Mouse (Mus musculus) hindbrain, embryonic 10.5 days (tissue): ENCODE results near the gene Kpna1. TPM values are rescaled to one million over a fixed set of nuclear protein-coding genes. Genes with fewer than 3 reads are reported as not detected.
"Not testable (repeated sequence)": the region's sequence is repeated elsewhere in the genome, so short reads cannot be mapped to it uniquely, and the experiment has no call there.

Source experiments
- DNase-seq: peaks from one replicate; pipeline ENCODE4 v3.0.0-alpha.2; 2017; ENCODE audit warnings: low spot score
- H3K27ac ChIP-seq: fragments of 300-500 bp; sonication (generic); 2 replicates; pipeline ENCODE4 v1.5.1; 2016; ENCODE audit warnings: mild to moderate bottlenecking, moderate library complexity
- H3K27me3 ChIP-seq: fragments of 300-500 bp; sonication (generic); 2 replicates; pipeline ENCODE4 v1.6.1; 2016; ENCODE audit warnings: mild to moderate bottlenecking; ENCODE audit not compliant: poor library complexity, insufficient read depth, severe bottlenecking
- H3K36me3 ChIP-seq: fragments of 300-500 bp; sonication (generic); 2 replicates; pipeline ENCODE4 v1.6.1; 2016; ENCODE audit warnings: mild to moderate bottlenecking, moderate library complexity
- H3K4me1 ChIP-seq: fragments of 300-500 bp; sonication (generic); replicated peaks from 2 replicates; pipeline ENCODE4 v1.6.1; 2016; ENCODE audit warnings: mild to moderate bottlenecking
- H3K4me3 ChIP-seq: fragments of 300-500 bp; sonication (generic); 2 replicates; pipeline ENCODE4 v1.5.1; 2016; ENCODE audit warnings: mild to moderate bottlenecking, moderate library complexity
- H3K9me3 ChIP-seq: fragments of 300-500 bp; sonication (generic); 2 replicates; pipeline ENCODE4 v1.6.1; 2016; ENCODE audit warnings: mild to moderate bottlenecking, moderate library complexity
- WGBS: fragments of 180-500 bp; shearing (Covaris S2); methylation state at CpG from one replicate; pipeline ENCODE4 v1.1.7; 2016; 5-methylcytosine and 5-hydroxymethylcytosine counted together
- polyA plus RNA-seq: library from polyadenylated mRNA; unstranded; fragments of >200 nt; fragmentation: Nextera tagmentation; extraction: Ambion mirVana; gene quantifications from 2 replicates; pipeline ENCODE4 v1.2.1, GENCODE M21; 2016

The Kpna1 gene
- polyA plus RNA-seq, 1 experiment from 2014 or later, result 65.8 TPM

- Histone ChIP-seq H3K27me3 (no peaks in the 10 kb centered on the region), H3K4me3 (no peak overlapping the region), H3K9me3 (no peaks in the 10 kb centered on the region), H3K27ac (no peak overlapping the region), H3K36me3 (peaks cover 61% of the 10 kb centered on the region), H3K4me1 (no peaks in the 10 kb centered on the region)
- DNase-seq, result no peak
- 94% methylated on average over 1 of the region's 1 CpGs for WGBS
Observed at GRCm38 (mm10) chr16:36016335-36016734, 37.8 kb downstream of the Kpna1 start.

GRCm38 (mm10) chr16:36028120-36028519 lies 49.6 kb downstream of the Kpna1 start:
- H3K4me1 ChIP-seq, H3K27ac ChIP-seq, H3K4me3 ChIP-seq, DNase-seq, H3K27me3 ChIP-seq, H3K9me3 ChIP-seq: not testable (repeated sequence)
- WGBS, result 80% methylated on average over 2 of the region's 2 CpGs
- H3K36me3 ChIP-seq, result peaks cover 76% of the 10 kb centered on the region

- Histone ChIP-seq H3K36me3 (peaks cover 43% of the 10 kb centered on the region), H3K27me3 (no peaks in the 10 kb centered on the region), H3K4me1 (peaks cover 21% of the 10 kb centered on the region), H3K4me3 (peak within 1 kb of the TSS; percentile 75), H3K27ac (peak within 1 kb of the TSS; percentile 89), H3K9me3 (no peaks in the 10 kb centered on the region)
- peak; percentile 90 for DNase-seq
- WGBS, result 3% methylated on average over 39 of the region's 39 CpGs
Observed at GRCm38 (mm10) chr16:36040640-36041624, 62.4 kb downstream of the Kpna1 start, which contains the start of gene Wdr5b. Gene Wdr5b, plus strand, starts transcription at chr16:36041190.

- H3K4me3 ChIP-seq, result peak overlapping the region; percentile 75
- WGBS, result 36% methylated on average over 11 of the region's 11 CpGs
- H3K4me1 ChIP-seq, result peaks cover 21% of the 10 kb centered on the region
- no peaks in the 10 kb centered on the region for H3K27me3 ChIP-seq
- peaks cover 46% of the 10 kb centered on the region for H3K36me3 ChIP-seq
- peak overlapping the region; percentile 89 for H3K27ac ChIP-seq
- no peaks in the 10 kb centered on the region for H3K9me3 ChIP-seq
- DNase-seq, result no peak
Observed at GRCm38 (mm10) chr16:36041625-36042020, 63.1 kb downstream of the Kpna1 start.

GRCm38 (mm10) chr16:36043073-36043472 lies 64.5 kb downstream of the Kpna1 start:
- no peak for DNase-seq
- no peaks in the 10 kb centered on the region for H3K27me3 ChIP-seq
- H3K4me3 ChIP-seq, result no peak overlapping the region
- no peaks in the 10 kb centered on the region for H3K9me3 ChIP-seq
- H3K4me1 ChIP-seq, result peaks cover 21% of the 10 kb centered on the region
- H3K36me3 ChIP-seq, result peaks cover 55% of the 10 kb centered on the region
- no peak overlapping the region for H3K27ac ChIP-seq
- 87% methylated on average over 10 of the region's 10 CpGs for WGBS

DNA sequence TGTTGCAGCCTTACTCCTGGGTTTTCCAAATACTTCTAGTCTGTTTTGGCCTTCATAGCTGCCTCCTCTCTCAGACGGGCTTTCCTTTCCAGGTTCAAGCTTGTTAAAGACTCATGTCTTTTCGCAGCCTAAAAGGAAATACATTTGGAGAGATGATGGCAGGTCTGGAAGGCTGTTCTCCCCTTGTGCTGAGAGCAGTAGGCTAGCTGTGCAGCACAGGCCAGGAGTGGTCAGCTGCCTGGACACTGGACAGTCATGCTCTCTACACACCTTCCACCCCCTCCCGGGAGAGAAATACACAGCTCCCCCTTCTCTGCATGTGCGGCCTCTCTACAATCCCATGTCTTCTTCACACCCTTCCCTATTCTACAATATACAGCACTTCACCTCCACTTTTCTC lies 65.4 kb downstream of the Kpna1 start:
- H3K27me3 ChIP-seq, result no peaks in the 10 kb centered on the region
- peaks cover 63% of the 10 kb centered on the region for H3K36me3 ChIP-seq
- WGBS, result 91% methylated on average over 4 of the region's 4 CpGs
- DNase-seq, result no peak
- H3K27ac ChIP-seq, result no peak overlapping the region
- no peaks in the 10 kb centered on the region for H3K9me3 ChIP-seq
- H3K4me3 ChIP-seq, result no peak overlapping the region
- H3K4me1 ChIP-seq, result peaks cover 21% of the 10 kb centered on the region

GRCm38 (mm10) chr16:36047538-36047937 lies 69.0 kb downstream of the Kpna1 start:
- Histone ChIP-seq H3K36me3 (peaks cover 99% of the 10 kb centered on the region), H3K27me3 (no peaks in the 10 kb centered on the region), H3K4me3 (no peak overlapping the region), H3K4me1 (peaks cover 6% of the 10 kb centered on the region), H3K9me3 (no peaks in the 10 kb centered on the region), H3K27ac (no peak overlapping the region)
- WGBS, result 87% methylated on average over 4 of the region's 4 CpGs
- DNase-seq, result no peak

- Histone ChIP-seq H3K9me3 (no peaks in the 10 kb centered on the region), H3K4me3 (no peak overlapping the region), H3K27me3 (no peaks in the 10 kb centered on the region), H3K27ac (no peak overlapping the region), H3K4me1 (no peaks in the 10 kb centered on the region), H3K36me3 (peaks cover 93% of the 10 kb centered on the region)
- WGBS, result 88% methylated on average over 6 of the region's 6 CpGs
- no peak for DNase-seq
Observed at GRCm38 (mm10) chr16:36051491-36051890, 72.9 kb downstream of the Kpna1 start.

GRCm38 (mm10) chr16:36053524-36054275 lies 75.2 kb downstream of the Kpna1 start:
- Histone ChIP-seq H3K4me3 (no peak overlapping the region), H3K27me3 (no peaks in the 10 kb centered on the region), H3K36me3 (peaks cover 77% of the 10 kb centered on the region), H3K9me3 (no peaks in the 10 kb centered on the region), H3K4me1 (peaks cover 3% of the 10 kb centered on the region; the same call in 1 of the 2 replicates), H3K27ac (no peak overlapping the region)
- WGBS, result 90% methylated on average over 6 of the region's 6 CpGs
- DNase-seq, result no peak

DNA sequence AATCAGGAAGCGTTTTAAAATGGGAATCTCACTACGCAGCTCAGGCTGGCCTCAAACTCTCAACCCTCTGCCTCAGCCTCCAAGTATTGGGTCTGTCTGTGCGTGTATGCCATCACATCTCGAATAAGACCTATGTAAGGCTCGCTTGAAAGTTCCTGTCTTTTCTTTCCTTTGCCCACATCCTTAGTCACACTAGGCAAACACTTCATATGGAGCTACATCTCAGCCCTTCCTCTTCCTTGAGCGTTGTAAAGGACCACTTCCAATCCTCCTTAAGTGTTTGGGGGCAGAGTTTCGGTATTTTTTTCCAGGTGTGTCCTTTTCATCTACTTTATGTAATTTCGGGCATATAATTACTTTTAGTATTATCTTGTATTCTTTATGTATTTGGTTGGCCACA lies 76.4 kb downstream of the Kpna1 start:
- Histone ChIP-seq H3K4me1 (peaks cover 3% of the 10 kb centered on the region; the same call in 1 of the 2 replicates), H3K27me3 (no peaks in the 10 kb centered on the region), H3K36me3 (peaks cover 65% of the 10 kb centered on the region), H3K4me3 (no peak overlapping the region), H3K27ac (no peak overlapping the region), H3K9me3 (no peaks in the 10 kb centered on the region)
- 94% methylated on average over 8 of the region's 8 CpGs for WGBS
- no peak for DNase-seq

DNA sequence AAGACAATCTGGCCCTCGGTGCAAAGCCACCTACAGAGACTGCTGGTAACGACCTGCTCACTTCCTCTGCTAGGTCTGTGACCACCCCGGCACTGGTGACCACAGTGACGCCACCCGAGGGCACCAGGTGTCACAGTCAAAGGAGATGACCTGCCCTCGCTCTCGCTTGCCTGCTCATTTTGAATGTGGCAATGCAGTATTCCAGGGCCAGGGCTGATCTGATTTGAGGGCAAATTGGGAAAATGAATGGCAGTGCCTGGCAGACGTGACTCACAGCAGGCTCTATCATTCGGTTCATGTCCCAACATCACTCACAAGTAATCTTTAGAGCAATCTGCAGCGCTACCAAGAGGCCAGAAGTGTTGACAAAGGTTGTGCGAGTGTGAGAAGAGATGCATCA lies 77.9 kb downstream of the Kpna1 start:
- 91% methylated on average over 11 of the region's 11 CpGs for WGBS
- H3K4me1 ChIP-seq, result peaks cover 3% of the 10 kb centered on the region; the same call in 1 of the 2 replicates
- H3K9me3 ChIP-seq, result no peaks in the 10 kb centered on the region
- peaks cover 57% of the 10 kb centered on the region for H3K36me3 ChIP-seq
- DNase-seq, result no peak
- no peak overlapping the region for H3K4me3 ChIP-seq
- H3K27ac ChIP-seq, result no peak overlapping the region
- no peaks in the 10 kb centered on the region for H3K27me3 ChIP-seq

DNA sequence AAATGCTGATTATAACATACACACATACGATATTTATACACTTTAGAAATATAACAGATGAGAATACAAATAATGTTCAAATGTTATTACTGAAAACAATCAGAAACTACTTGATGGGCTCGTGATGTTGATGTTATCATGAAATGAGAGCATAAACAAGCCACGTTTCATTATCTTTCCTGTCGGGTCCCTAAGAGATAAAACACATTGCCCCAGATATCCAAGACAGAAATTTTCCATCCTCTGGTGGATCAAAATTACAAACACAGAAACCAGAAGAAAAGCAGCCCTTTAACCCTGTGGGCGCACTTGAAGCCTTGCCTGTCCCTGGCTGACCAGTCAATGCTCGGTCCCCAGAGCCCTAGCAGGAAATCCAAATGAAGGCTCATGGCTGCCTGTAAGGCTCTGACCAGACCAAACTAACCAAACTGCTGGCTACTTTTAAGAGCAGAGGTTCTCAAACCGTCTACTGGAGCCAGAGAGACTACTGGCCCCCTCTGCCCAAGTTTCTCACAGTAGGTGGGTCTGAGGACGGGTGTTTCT lies 79.5 kb downstream of the Kpna1 start:
- peaks cover 45% of the 10 kb centered on the region for H3K36me3 ChIP-seq
- no peak overlapping the region for H3K27ac ChIP-seq
- no peaks in the 10 kb centered on the region for H3K27me3 ChIP-seq
- no peaks in the 10 kb centered on the region for H3K9me3 ChIP-seq
- peaks cover 3% of the 10 kb centered on the region; the same call in 1 of the 2 replicates for H3K4me1 ChIP-seq
- WGBS, result 87% methylated on average over 8 of the region's 8 CpGs
- H3K4me3 ChIP-seq, result no peak overlapping the region
- no peak for DNase-seq
